Mouse (Mus musculus) stomach, embryonic 16.5 days (tissue): Measurements from ENCODE around the gene Tenm4. TPM values are rescaled to one million over a fixed set of nuclear protein-coding genes. Genes with fewer than 3 reads are reported as not detected.
A peak's percentile ranks its signal among the peaks of the same experiment; 100 is the strongest.

Source experiments
- ATAC-seq: fragments of 200-750 bp; cut with Nextera tagmentation; 2 replicates; pipeline ENCODE4 v1.8.0; 2017; ENCODE audit warnings: moderate number of reproducible peaks, moderate TSS enrichment; ENCODE audit not compliant: insufficient read depth, low FRiP score
- H3K27ac ChIP-seq: fragments of 300-500 bp; sonication (generic); 2 replicates; pipeline ENCODE4 v1.5.1; 2014; ENCODE audit warnings: low read length
- H3K27me3 ChIP-seq: fragments of 300-500 bp; sonication (generic); 2 replicates; pipeline ENCODE4 v1.6.1; 2014; ENCODE audit warnings: low read length, control low read depth, mixed read lengths; ENCODE audit not compliant: control insufficient read depth, insufficient read depth
- H3K36me3 ChIP-seq: fragments of 300-500 bp; sonication (generic); 2 replicates; pipeline ENCODE4 v1.6.1; 2014; ENCODE audit warnings: low read length; ENCODE audit not compliant: control insufficient read depth, insufficient read depth
- H3K4me1 ChIP-seq: fragments of 300-500 bp; sonication (generic); 2 replicates; pipeline ENCODE4 v1.6.1; 2014; ENCODE audit warnings: low read length, control low read depth, mixed read lengths; ENCODE audit not compliant: control insufficient read depth, insufficient read depth
- H3K4me2 ChIP-seq: fragments of 300-500 bp; sonication (generic); 2 replicates; pipeline ENCODE4 v1.6.1; 2014; ENCODE audit warnings: low read depth, low read length, mixed read lengths
- H3K4me3 ChIP-seq: fragments of 300-500 bp; sonication (generic); replicated peaks from 2 replicates; pipeline ENCODE4 v1.5.1; 2014; ENCODE audit warnings: mild to moderate bottlenecking, low read length
- H3K9ac ChIP-seq: fragments of 300-500 bp; sonication (generic); 2 replicates; pipeline ENCODE4 v1.6.1; 2014; ENCODE audit warnings: low read length
- H3K9me3 ChIP-seq: fragments of 300-500 bp; sonication (generic); replicated peaks from 2 replicates; pipeline ENCODE4 v1.6.1; 2016; ENCODE audit warnings: low read length, control low read depth; ENCODE audit not compliant: control insufficient read depth
- WGBS: fragments of 180-500 bp; shearing (Covaris S2); extraction: QIAGEN DNeasy Blood & Tissue Kit; methylation state at CpG from one replicate; pipeline ENCODE4 v1.1.7; 2014; 5-methylcytosine and 5-hydroxymethylcytosine counted together
- polyA plus RNA-seq: library from polyadenylated mRNA; unstranded; fragments of >200 nt; fragmentation: Nextera tagmentation; extraction: Ambion mirVana; gene quantifications from 2 replicates; pipeline ENCODE4 v1.2.1, GENCODE M21; 2015

Tenm4 gene
- polyA plus RNA-seq, 1 experiment from 2014 or later: 22.7 TPM

DNA sequence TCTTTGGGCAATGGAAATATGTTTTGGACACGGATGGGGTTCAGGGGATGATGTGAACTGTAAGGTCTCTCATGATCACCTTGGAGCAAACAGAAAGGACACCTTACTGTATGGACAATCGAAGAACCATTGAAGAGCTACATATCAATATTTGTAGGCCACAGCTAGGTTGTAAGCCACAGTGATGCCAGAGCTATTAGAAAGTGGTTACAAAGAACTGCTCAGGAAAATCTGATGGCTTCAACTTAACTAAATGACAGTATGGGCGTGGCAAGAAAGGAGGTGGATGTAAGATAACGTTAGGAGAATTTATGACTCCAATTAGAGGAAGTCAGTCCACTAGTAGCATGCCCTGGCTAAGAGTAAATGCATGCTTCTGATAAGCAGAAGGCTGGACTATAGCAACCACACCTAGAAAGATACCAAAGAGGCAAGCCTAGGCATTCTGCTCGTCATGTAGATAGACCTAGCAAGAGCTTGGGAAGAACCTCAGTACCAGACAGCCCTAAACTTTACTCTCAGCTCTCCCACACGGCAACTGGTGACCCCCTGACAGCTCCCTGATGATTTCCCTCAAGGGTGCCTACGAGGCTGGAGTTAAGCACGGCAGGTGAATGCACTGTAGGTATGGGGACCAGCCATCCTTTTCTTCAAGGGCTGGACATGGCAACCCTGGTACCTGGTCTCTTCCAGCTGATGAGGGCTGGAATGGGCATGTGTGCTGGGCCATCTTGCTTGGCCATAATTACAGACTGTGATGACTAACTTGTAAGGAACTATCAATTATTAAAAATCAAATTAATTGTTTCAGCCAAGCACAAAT is 534.5 kb downstream of the Tenm4 start:
- WGBS: 77% methylated on average over 8 of the region's 8 CpGs

GRCm38 (mm10) chr7:96706531-96706930 is 535.5 kb downstream of the Tenm4 start:
- no peak overlapping the region for H3K27ac ChIP-seq
- no peak for ATAC-seq

More for the DNA sequence above, 534.5 kb downstream of the Tenm4 start:
- no peak overlapping the region for H3K27ac ChIP-seq
- no peaks in the 10 kb centered on the region for H3K4me1 ChIP-seq
- no peaks in the 10 kb centered on the region for H3K9me3 ChIP-seq
- H3K4me3 ChIP-seq: no peak overlapping the region
- H3K27me3 ChIP-seq: no peaks in the 10 kb centered on the region
- no peak overlapping the region for H3K4me2 ChIP-seq
- H3K36me3 ChIP-seq: no peaks in the 10 kb centered on the region; the same call in 1 of the 2 replicates
- no peak overlapping the region for H3K9ac ChIP-seq
- 0 out of 2 replicates have a peak, but pooled peaks have one; percentile 18 for ATAC-seq

GRCm38 (mm10) chr7:96707112-96707511 is 536.1 kb downstream of the Tenm4 start:
- Histone ChIP-seq H3K27me3 (no peaks in the 10 kb centered on the region), H3K9ac (no peak overlapping the region), H3K4me1 (no peaks in the 10 kb centered on the region), H3K4me2 (no peak overlapping the region), H3K27ac (0 out of 2 replicates have a peak overlapping the region, but pooled peaks have one; percentile 50), H3K9me3 (no peaks in the 10 kb centered on the region), H3K4me3 (no peak overlapping the region), H3K36me3 (no peaks in the 10 kb centered on the region; the same call in 1 of the 2 replicates)
- 81% methylated on average over 2 of the region's 2 CpGs for WGBS
- no peak for ATAC-seq

More at GRCm38 (mm10) chr7:96706531-96706930, 535.5 kb downstream of the Tenm4 start:
- no peaks in the 10 kb centered on the region; the same call in 1 of the 2 replicates for H3K36me3 ChIP-seq
- H3K4me2 ChIP-seq: no peak overlapping the region
- no peak overlapping the region for H3K4me3 ChIP-seq
- H3K9me3 ChIP-seq: no peaks in the 10 kb centered on the region
- H3K9ac ChIP-seq: no peak overlapping the region
- H3K27me3 ChIP-seq: no peaks in the 10 kb centered on the region
- WGBS: 90% methylated on average over 7 of the region's 7 CpGs
- no peaks in the 10 kb centered on the region for H3K4me1 ChIP-seq

- Histone ChIP-seq H3K4me3 (no peak overlapping the region), H3K4me1 (no peaks in the 10 kb centered on the region), H3K27me3 (no peaks in the 10 kb centered on the region), H3K36me3 (no peaks in the 10 kb centered on the region; the same call in 1 of the 2 replicates), H3K4me2 (no peak overlapping the region), H3K9me3 (no peaks in the 10 kb centered on the region), H3K27ac (peak overlapping the region; percentile 50), H3K9ac (no peak overlapping the region)
- WGBS: 63% methylated on average over 5 of the region's 5 CpGs
- ATAC-seq: no peak
Measured at GRCm38 (mm10) chr7:96708071-96708470, 537.0 kb downstream of the Tenm4 start.

- Histone ChIP-seq H3K4me2 (no peak overlapping the region), H3K4me3 (no peak overlapping the region), H3K4me1 (no peaks in the 10 kb centered on the region), H3K9me3 (no peaks in the 10 kb centered on the region), H3K36me3 (no peaks in the 10 kb centered on the region; the same call in 1 of the 2 replicates), H3K9ac (no peak overlapping the region), H3K27me3 (no peaks in the 10 kb centered on the region), H3K27ac (peak overlapping the region; percentile 43; the same call in 1 of the 2 replicates)
- ATAC-seq: no peak
- WGBS: 87% methylated on average over 5 of the region's 5 CpGs
Measured at GRCm38 (mm10) chr7:96708561-96708960, 537.5 kb downstream of the Tenm4 start.

DNA sequence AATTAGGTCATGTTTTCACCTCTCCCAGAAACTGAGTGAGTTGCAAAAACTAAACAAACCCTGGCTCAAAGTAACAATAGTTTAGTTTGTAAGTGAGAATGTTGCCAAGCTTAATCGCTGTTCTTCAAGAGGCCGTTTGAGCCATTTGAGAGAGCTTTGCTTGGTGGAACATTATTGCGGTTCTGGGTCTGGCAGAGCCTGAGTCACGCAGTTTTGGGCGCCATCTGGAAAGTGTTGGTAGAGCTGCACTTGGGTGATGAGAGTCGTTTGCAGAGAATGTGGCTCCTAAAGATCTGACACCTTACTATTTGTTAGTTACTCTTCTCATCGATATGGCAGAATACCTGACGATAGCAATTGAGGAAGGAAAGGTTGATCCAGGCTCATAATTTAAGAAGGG is 537.9 kb downstream of the Tenm4 start:
- Histone ChIP-seq H3K9ac (no peak overlapping the region), H3K4me3 (no peak overlapping the region), H3K36me3 (no peaks in the 10 kb centered on the region; the same call in 1 of the 2 replicates), H3K27me3 (no peaks in the 10 kb centered on the region), H3K9me3 (no peaks in the 10 kb centered on the region), H3K4me1 (no peaks in the 10 kb centered on the region), H3K4me2 (no peak overlapping the region), H3K27ac (no peak overlapping the region)
- 83% methylated on average over 8 of the region's 8 CpGs for WGBS
- ATAC-seq: no peak

GRCm38 (mm10) chr7:96709891-96710290 is 538.8 kb downstream of the Tenm4 start:
- WGBS: 71% methylated on average over 4 of the region's 4 CpGs
- Histone ChIP-seq H3K27me3 (no peaks in the 10 kb centered on the region), H3K27ac (peak overlapping the region; percentile 79; the same call in 1 of the 2 replicates), H3K4me2 (no peak overlapping the region), H3K4me3 (no peak overlapping the region), H3K4me1 (no peaks in the 10 kb centered on the region), H3K9me3 (no peaks in the 10 kb centered on the region), H3K9ac (no peak overlapping the region), H3K36me3 (no peaks in the 10 kb centered on the region)
- no peak for ATAC-seq

GRCm38 (mm10) chr7:96710658-96711071 is 539.6 kb downstream of the Tenm4 start:
- 66% methylated on average over 1 of the region's 1 CpGs for WGBS
- Histone ChIP-seq H3K9me3 (no peaks in the 10 kb centered on the region), H3K36me3 (no peaks in the 10 kb centered on the region), H3K4me1 (no peaks in the 10 kb centered on the region), H3K4me2 (no peak overlapping the region), H3K4me3 (no peak overlapping the region), H3K27ac (peak overlapping the region; percentile 79), H3K27me3 (no peaks in the 10 kb centered on the region), H3K9ac (no peak overlapping the region)
- no peak for ATAC-seq

GRCm38 (mm10) chr7:96712876-96713275 is 541.8 kb downstream of the Tenm4 start:
- no peak overlapping the region for H3K4me3 ChIP-seq
- no peak overlapping the region for H3K4me2 ChIP-seq
- H3K27me3 ChIP-seq: no peaks in the 10 kb centered on the region
- H3K9me3 ChIP-seq: no peaks in the 10 kb centered on the region
- H3K4me1 ChIP-seq: no peaks in the 10 kb centered on the region
- H3K27ac ChIP-seq: no peak overlapping the region
- no peak for ATAC-seq
- no peak overlapping the region for H3K9ac ChIP-seq
- no peaks in the 10 kb centered on the region for H3K36me3 ChIP-seq
